Mouse (Mus musculus) adrenal gland, postnatal 36 days (tissue): ENCODE measurements around the gene Phf24. TPM values are rescaled to one million over a fixed set of nuclear protein-coding genes. Genes with fewer than 3 reads are reported as not detected.

ENCODE experiments used
- DNase-seq, 2 experiments: peaks; one replicate each; pipeline ENCODE4 v3.0.0; 2021; ENCODE audit warnings: mixed read lengths in 1 of 2
- long read RNA-seq, 2 experiments: library from polyadenylated mRNA; stranded (forward); transcript quantifications; one replicate each; pipeline ENCODE4 v2.0.0; 2021; ENCODE audit warnings: borderline sequencing depth in 2 of 2
- total RNA-seq, 2 experiments: library from RNA; stranded (reverse); gene quantifications; 2 replicates each; pipeline ENCODE4 v1.2.3; 2021

Phf24 gene
- 1 to 10 TPM; 1.3 to 1.8 TPM for total RNA-seq
- long read RNA-seq, experiment 1 = 0 reads
- long read RNA-seq, experiment 2 = 0 reads

- peak; percentile 51 to 67 for DNase-seq
These were observed at the start of gene Phf24 for GRCm38 (mm10) chr4:42916617-42917401. Gene Phf24, plus strand, starts transcription at chr4:42916660.

- DNase-seq = no peak
These were observed 49.1 kb upstream of the Phf24 start for GRCm38 (mm10) chr4:42867390-42867789.

GRCm38 (mm10) chr4:42868193-42868592, 48.3 kb upstream of the Phf24 start:
- DNase-seq = no peak

GRCm38 (mm10) chr4:42870748-42871147, 45.7 kb upstream of the Phf24 start:
- DNase-seq = no peak

GRCm38 (mm10) chr4:42872151-42872550, 44.3 kb upstream of the Phf24 start:
- DNase-seq = no peak

- DNase-seq = no peak
These were observed 43.6 kb upstream of the Phf24 start for GRCm38 (mm10) chr4:42872746-42873435.

GRCm38 (mm10) chr4:42874134-42874533, 42.3 kb upstream of the Phf24 start, which contains the start of gene Fam205c:
Gene Fam205c, minus strand, starts transcription at chr4:42874234.
- DNase-seq = no peak

GRCm38 (mm10) chr4:42876586-42877291, 39.7 kb upstream of the Phf24 start:
- peak; percentile 49 to 66 for DNase-seq

- DNase-seq = no peak
These were observed 38.8 kb upstream of the Phf24 start for GRCm38 (mm10) chr4:42877657-42878056.

- DNase-seq = no peak
These were observed 36.4 kb upstream of the Phf24 start for GRCm38 (mm10) chr4:42879829-42880676.

GRCm38 (mm10) chr4:42880677-42880948, 35.8 kb upstream of the Phf24 start:
- no peak for DNase-seq

- no peak for DNase-seq
These were observed 29.5 kb upstream of the Phf24 start for GRCm38 (mm10) chr4:42886926-42887325.

GRCm38 (mm10) chr4:42888806-42889205, 27.7 kb upstream of the Phf24 start:
- no peak for DNase-seq

GRCm38 (mm10) chr4:42891176-42891575, 25.3 kb upstream of the Phf24 start:
- DNase-seq = no peak

GRCm38 (mm10) chr4:42895118-42895517, 21.3 kb upstream of the Phf24 start:
- no peak for DNase-seq

- DNase-seq = no peak
These were observed 17.5 kb upstream of the Phf24 start for GRCm38 (mm10) chr4:42898914-42899313.

- DNase-seq = no peak
These were observed 15.6 kb upstream of the Phf24 start for GRCm38 (mm10) chr4:42900878-42901277.

GRCm38 (mm10) chr4:42902174-42902573, 14.3 kb upstream of the Phf24 start:
- peak; percentile 16 to 23 for DNase-seq

- DNase-seq = no peak
These were observed 13.7 kb upstream of the Phf24 start for GRCm38 (mm10) chr4:42902730-42903129.

GRCm38 (mm10) chr4:42903942-42904341, 12.5 kb upstream of the Phf24 start:
- DNase-seq = no peak

- DNase-seq = no peak
These were observed 11.9 kb upstream of the Phf24 start for GRCm38 (mm10) chr4:42904523-42904922.

GRCm38 (mm10) chr4:42904966-42905365, 11.5 kb upstream of the Phf24 start:
- no peak for DNase-seq
